Mouse (Mus musculus) layer of hippocampus, adult 2 months (tissue): ENCODE results near the gene Dlg1. TPM values are rescaled to one million over a fixed set of nuclear protein-coding genes. Genes with fewer than 3 reads are reported as not detected.

ENCODE experiments used
- DNase-seq, 2 experiments: peaks; one replicate each; pipeline ENCODE4 v3.0.0; 2022; ENCODE audit warnings: low spot score in 2 of 2
- H3K27ac ChIP-seq: fragments of 200-600 bp; 2 replicates; pipeline ENCODE4 v1.8.1; 2022
- H3K4me3 ChIP-seq: fragments of 200-600 bp; 2 replicates; pipeline ENCODE4 v1.8.1; 2022; ENCODE audit warnings: mild to moderate bottlenecking
- CTCF ChIP-seq: fragments of 200-600 bp; conservative IDR thresholded peaks from 2 replicates; pipeline ENCODE4 v1.8.1; 2022; ENCODE audit warnings: antibody characterized with exemption, mild to moderate bottlenecking, moderate library complexity
- total RNA-seq, 2 experiments: library from RNA; stranded (reverse); gene quantifications; 2 replicates each; pipeline ENCODE4 v1.2.3; 2021

Gene Dlg1
- total RNA-seq, 2 experiments from 2014 or later = 86.2 to 86.4 TPM

GRCm38 (mm10) chr16:31883302-31883701, 220.1 kb downstream of the Dlg1 start:
- no peak for TF ChIP-seq CTCF
- Histone ChIP-seq H3K27ac (no peak overlapping the region), H3K4me3 (no peak overlapping the region)
- no peak for DNase-seq

DNA sequence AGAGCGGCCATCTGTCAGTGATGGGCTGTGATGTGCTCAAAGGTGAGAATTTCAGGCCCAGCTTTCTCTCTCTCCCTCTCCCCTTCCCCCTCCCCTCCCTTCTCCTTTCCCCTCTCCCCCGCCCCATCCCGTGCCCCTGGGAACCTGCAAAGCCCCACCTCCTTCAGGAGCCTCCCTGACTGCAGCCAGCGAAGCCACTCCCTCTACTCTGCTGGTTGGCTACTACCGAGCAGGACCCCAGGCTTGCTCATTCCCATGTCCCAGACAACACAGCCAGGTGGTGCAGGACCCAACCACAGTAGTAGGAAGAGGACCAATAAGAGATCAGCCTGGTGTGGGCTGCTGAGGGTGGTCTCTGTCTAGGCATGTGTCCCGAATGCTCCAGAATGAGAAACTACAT, 220.7 kb downstream of the Dlg1 start:
- Histone ChIP-seq H3K27ac (no peak overlapping the region), H3K4me3 (no peak overlapping the region)
- TF ChIP-seq CTCF = no peak
- no peak for DNase-seq

GRCm38 (mm10) chr16:31890907-31891306, 227.7 kb downstream of the Dlg1 start:
- H3K4me3 ChIP-seq = no peak overlapping the region
- no peak for DNase-seq
- H3K27ac ChIP-seq = no peak overlapping the region
- no peak for TF ChIP-seq CTCF

DNA sequence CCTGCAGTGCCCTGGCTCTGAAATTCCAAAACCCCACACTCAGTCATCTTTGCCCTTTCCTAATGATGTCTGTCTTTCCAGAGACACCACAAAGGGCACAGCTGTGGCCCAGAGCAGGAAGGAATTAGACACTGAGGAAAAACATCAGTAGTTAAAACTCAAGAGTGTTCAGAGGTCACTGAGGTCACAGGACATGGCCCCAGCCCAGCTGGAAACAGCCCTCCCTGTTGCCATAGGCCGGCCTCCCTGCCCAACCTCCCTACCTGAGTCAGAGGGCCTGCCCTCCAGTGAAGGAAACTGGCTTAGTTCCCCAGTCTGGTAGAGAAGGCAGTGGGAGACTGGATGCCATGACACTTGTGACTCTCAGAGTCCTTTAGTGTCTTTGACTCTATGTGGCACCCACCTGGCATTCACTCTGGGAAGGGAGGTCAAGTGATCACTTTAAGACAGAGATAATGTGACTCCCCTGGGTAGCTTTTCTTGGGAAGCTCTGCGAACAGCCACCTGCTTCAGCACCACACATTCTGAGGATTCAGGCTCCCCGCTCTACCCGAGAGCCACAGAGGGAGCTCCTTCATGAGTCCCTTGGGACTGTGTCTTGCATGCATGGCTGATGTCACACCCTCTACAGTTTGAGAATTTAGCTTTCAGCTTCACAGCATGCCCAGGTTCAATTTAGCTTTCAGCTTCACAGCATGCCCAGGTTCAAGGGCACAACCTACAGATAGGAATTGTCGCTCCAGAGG, 230.3 kb downstream of the Dlg1 start:
- DNase-seq = no peak
- Histone ChIP-seq H3K4me3 (no peak overlapping the region), H3K27ac (no peak overlapping the region)
- TF ChIP-seq CTCF = no peak

DNA sequence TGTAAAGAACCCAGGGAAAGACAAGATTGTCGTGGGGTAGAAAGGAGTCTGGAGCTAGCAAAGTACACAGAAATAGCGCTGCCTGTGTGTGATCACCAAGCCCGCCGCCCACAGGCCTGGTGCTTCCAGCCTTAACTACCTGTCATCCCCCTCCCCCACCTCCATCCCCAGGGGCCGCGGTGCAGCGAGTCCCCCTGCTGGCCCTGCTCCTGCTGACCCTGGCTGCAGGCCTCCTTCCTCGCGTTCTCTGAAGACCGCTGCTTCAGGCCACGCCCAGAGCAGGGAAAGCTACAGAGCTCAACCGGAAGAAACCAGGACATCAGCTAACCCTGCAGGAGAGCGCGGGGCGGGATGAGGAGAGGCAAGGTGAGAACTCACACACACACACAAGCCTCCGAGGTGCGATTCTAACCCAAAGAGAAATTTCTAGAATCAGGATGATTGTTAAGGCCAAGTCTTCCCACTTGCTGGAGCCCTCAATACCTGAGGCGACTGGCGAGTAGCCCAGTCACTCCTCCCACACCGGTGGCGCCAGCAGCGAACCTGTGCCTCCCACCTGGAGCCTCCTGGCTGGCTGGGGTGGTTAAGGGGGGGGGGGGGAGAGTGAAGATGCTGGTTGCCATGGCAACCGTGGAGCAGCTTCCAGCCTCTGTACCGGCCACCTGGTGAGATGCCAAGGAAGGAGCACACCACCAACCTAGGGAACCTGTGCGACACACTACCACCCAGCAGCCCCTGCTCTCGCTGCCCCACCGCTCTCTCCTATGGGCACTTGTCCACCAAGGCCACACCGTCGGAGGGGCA, 233.9 kb downstream of the Dlg1 start:
- peak; percentile 37 for TF ChIP-seq CTCF
- peak; percentile 46 to 50 for DNase-seq
- H3K27ac ChIP-seq = peak overlapping the region; percentile 88
- H3K4me3 ChIP-seq = peak overlapping the region; percentile 37

GRCm38 (mm10) chr16:31898546-31899326, 235.5 kb downstream of the Dlg1 start:
- Histone ChIP-seq H3K4me3 (no peak overlapping the region), H3K27ac (peak overlapping the region; percentile 88)
- DNase-seq = peak; percentile 74 to 83
- no peak for TF ChIP-seq CTCF

DNA sequence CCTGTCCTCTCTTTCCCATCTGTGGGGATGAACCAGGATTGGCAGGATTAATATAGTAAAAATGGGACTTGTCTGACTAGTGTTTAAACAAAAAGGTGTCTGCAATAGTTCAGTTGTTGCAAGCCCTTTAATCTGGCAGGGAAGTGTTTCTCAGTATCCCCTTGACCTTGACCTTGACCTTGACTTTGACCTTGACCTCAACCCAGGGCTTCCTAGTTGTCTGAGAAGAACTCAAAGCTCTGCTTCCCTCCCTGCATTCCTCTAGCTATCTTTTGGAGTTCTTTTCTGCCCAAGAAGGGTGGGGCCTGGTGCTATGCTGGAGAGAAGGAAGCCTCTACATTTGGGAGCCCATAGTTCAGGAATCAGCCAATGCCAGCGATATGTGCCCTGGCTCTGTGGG, 238.6 kb downstream of the Dlg1 start:
- TF ChIP-seq CTCF = no peak
- no peak for DNase-seq
- Histone ChIP-seq H3K27ac (no peak overlapping the region), H3K4me3 (no peak overlapping the region)

DNA sequence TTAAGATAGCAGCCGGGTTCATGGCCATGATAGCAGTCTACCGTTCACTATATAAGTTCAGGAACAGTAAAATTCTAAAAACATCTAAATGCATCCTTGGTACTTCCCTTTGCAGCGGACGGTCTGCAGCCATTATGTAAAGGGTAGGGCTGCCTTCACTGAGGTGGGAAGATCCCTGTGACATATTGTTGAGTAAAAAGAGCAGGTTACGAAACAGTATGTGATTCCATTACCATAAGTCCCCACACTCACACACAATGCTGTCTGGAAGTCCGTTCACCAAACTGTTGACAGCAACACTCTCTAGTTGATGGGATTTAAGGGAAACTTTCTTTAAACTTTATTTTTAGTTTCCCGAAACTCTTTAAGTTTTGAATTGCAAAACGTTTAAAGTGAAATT, 240.0 kb downstream of the Dlg1 start:
- no peak for TF ChIP-seq CTCF
- Histone ChIP-seq H3K4me3 (no peak overlapping the region), H3K27ac (no peak overlapping the region)
- DNase-seq = peak in 1 of 2 experiments; percentile 20

DNA sequence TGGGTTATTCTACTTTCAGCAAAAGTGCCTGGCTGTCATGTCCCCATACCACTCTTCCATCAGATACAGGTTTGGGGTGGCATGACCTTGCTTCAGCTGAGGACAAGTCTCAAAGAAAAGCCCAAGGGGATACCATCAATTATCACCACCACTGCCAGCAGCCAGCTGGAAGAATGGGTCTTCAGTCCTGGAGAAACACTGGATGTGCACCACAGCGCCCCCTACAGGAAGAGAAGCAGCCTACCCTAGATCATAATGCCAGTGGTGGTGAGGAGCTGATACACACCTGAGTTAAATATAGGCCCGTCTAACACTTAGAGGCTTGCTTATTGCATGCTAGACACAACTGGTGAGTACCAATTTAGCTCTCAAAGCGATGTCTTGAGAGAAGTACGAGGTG, 242.1 kb downstream of the Dlg1 start:
- Histone ChIP-seq H3K4me3 (no peak overlapping the region), H3K27ac (peak overlapping the region; percentile 53; the same call in 1 of the 2 replicates)
- DNase-seq = no peak
- TF ChIP-seq CTCF = peak; percentile 69

- Histone ChIP-seq H3K4me3 (no peak overlapping the region), H3K27ac (peak overlapping the region; percentile 53; the same call in 1 of the 2 replicates)
- no peak for DNase-seq
- TF ChIP-seq CTCF = no peak
These were observed 242.9 kb downstream of the Dlg1 start for GRCm38 (mm10) chr16:31905891-31906825.

- TF ChIP-seq CTCF = no peak
- H3K4me3 ChIP-seq = no peak overlapping the region
- DNase-seq = no peak
- no peak overlapping the region for H3K27ac ChIP-seq
These were observed 243.7 kb downstream of the Dlg1 start for GRCm38 (mm10) chr16:31906896-31907295.

GRCm38 (mm10) chr16:31908959-31909358, 245.7 kb downstream of the Dlg1 start:
- Histone ChIP-seq H3K4me3 (peak overlapping the region; percentile 44), H3K27ac (peak overlapping the region; percentile 59)
- DNase-seq = no peak
- TF ChIP-seq CTCF = no peak
